ENCODE assay signal across 25 mouse cellular contexts in genomic region chr2:9795401-9795800, GRCm38 (mm10).
DNase-seq lines count a peak whose midpoint lies in the region; ATAC-seq lines count a peak whose summit lies in the region.
"Had no signal": no experiment of that assay in that cellular context is flagged by ENCODE, and none has a peak within 500 bp of the region (broad histone marks: within the 10 kb centered on the region; RNA-seq: fewer than 3 reads in every experiment).

No protein-coding gene starts in this region.

- no peaks in the 10 kb centered on the region for H3K9me3 ChIP-seq in heart, embryonic 10.5 days
- H3K9me3 ChIP-seq in heart, embryonic 11.5 days (replicated peaks; ENCODE audit: control insufficient read depth, low read length): no peaks in the 10 kb centered on the region
- H3K9me3 ChIP-seq: embryonic facial prominence, embryonic 10.5 days; embryonic facial prominence, embryonic 12.5 days; forebrain, embryonic 10.5 days; forebrain, embryonic 12.5 days; G1E had no signal

- 0 out of 2 replicates have a peak, but pooled peaks cover 11% of the 10 kb centered on the region for H3K27me3 ChIP-seq in heart, embryonic 10.5 days (ENCODE audit: insufficient read depth, poor library complexity, severe bottlenecking)
- no peaks in the 10 kb centered on the region for H3K27me3 ChIP-seq in heart, embryonic 11.5 days (ENCODE audit: control insufficient read depth, insufficient read depth, low read length)
- H3K27me3 ChIP-seq: CH12.LX; embryonic facial prominence, embryonic 12.5 days; forebrain, embryonic 12.5 days had no signal

- ATAC-seq in heart, embryonic 11.5 days (replicated peaks; ENCODE audit: insufficient number of reproducible peaks, low FRiP score, low TSS enrichment): no peak
- ATAC-seq: CD4-positive, CD25-positive, alpha-beta regulatory T cell, adult 4 months; forebrain, embryonic 14.5 days; forebrain, embryonic 16.5 days had no signal

- no peak overlapping the region for H3K4me3 ChIP-seq in heart, embryonic 10.5 days
- H3K4me3 ChIP-seq in heart, embryonic 11.5 days (ENCODE audit: low read depth, low read length): no peak overlapping the region
- H3K4me3 ChIP-seq: embryonic facial prominence, embryonic 10.5 days; embryonic facial prominence, embryonic 12.5 days; forebrain, embryonic 10.5 days; forebrain, embryonic 12.5 days had no signal

- no peaks in the 10 kb centered on the region for H3K36me3 ChIP-seq in heart, embryonic 10.5 days
- no peaks in the 10 kb centered on the region for H3K36me3 ChIP-seq in heart, embryonic 11.5 days (ENCODE audit: control insufficient read depth, insufficient read depth, low read length)
- H3K36me3 ChIP-seq: embryonic facial prominence, embryonic 10.5 days; embryonic facial prominence, embryonic 12.5 days; forebrain, embryonic 10.5 days; forebrain, embryonic 12.5 days; G1E had no signal

- no peak overlapping the region for H3K9ac ChIP-seq in heart, embryonic 11.5 days (ENCODE audit: low read depth, low read length)
- H3K9ac ChIP-seq: embryonic facial prominence, embryonic 12.5 days; forebrain, embryonic 12.5 days had no signal

- peak; percentile 48 for DNase-seq in heart, embryonic 10.5 days (ENCODE audit: low spot score)
- peak; percentile 57 for DNase-seq in 3T3-L1 (ENCODE audit: low read depth, low spot score)
- DNase-seq in NIH3T3 (ENCODE audit: low read depth): peak; percentile 54
- no peak for DNase-seq in frontal cortex, postnatal 36 days (ENCODE audit: low spot score in 2 of 2)
- DNase-seq in cerebellum, postnatal 4 days (ENCODE audit: low spot score in 2 of 2): no peak
- DNase-seq: adrenal gland, adult 2 months; adrenal gland, postnatal 10 days; adrenal gland, postnatal 25 days; B cell, adult 2 months; cerebellum, adult 11 months; cerebellum, adult 18-20 months; cerebellum, adult 8-10 months; cerebellum, adult 9-11 months; cerebellum, postnatal 14 days; cerebellum, postnatal 36 days had no signal

- WGBS in heart, embryonic 10.5 days: 52% methylated on average over 4 of the region's 4 CpGs
- WGBS in heart, embryonic 11.5 days (ENCODE audit: insufficient replicate concordance): 46% methylated on average over 4 of the region's 4 CpGs

- H3K27ac ChIP-seq in heart, embryonic 10.5 days: no peak overlapping the region
- H3K27ac ChIP-seq in heart, embryonic 11.5 days (ENCODE audit: low read depth, low read length): no peak overlapping the region
- H3K27ac ChIP-seq: embryonic facial prominence, embryonic 10.5 days; embryonic facial prominence, embryonic 12.5 days; forebrain, embryonic 10.5 days; forebrain, embryonic 12.5 days had no signal

- H3K4me2 ChIP-seq in heart, embryonic 11.5 days: no peak overlapping the region
- H3K4me2 ChIP-seq: embryonic facial prominence, embryonic 12.5 days; forebrain, embryonic 12.5 days had no signal

- no peaks in the 10 kb centered on the region for H3K4me1 ChIP-seq in heart, embryonic 10.5 days
- H3K4me1 ChIP-seq in heart, embryonic 11.5 days (ENCODE audit: control insufficient read depth, insufficient read depth, low read length): no peaks in the 10 kb centered on the region
- H3K4me1 ChIP-seq: embryonic facial prominence, embryonic 10.5 days; embryonic facial prominence, embryonic 12.5 days had no signal

Comparison
In these comparisons a context has a peak if more than half of its experiments do, and no peak if none do; other contexts are left out.
1. DNase-seq: peak in heart, embryonic 10.5 days (single experiment), 3T3-L1 (single experiment) and NIH3T3 (single experiment); none in frontal cortex, postnatal 36 days (0 of 2) and cerebellum, postnatal 4 days (0 of 2).